Mouse (Mus musculus) thymus, adult 18-20 months (tissue): ENCODE measurements around the gene B230217C12Rik.
A peak's percentile ranks its signal among the peaks of the same experiment; 100 is the strongest.

Experiments used
- DNase-seq, 2 experiments: peaks; one replicate each; pipeline ENCODE4 v3.0.0; 2022; ENCODE audit warnings: mixed read lengths in 2 of 2

Gene B230217C12Rik

GRCm38 (mm10) chr11:97840539-97840954 lies at the start of gene B230217C12Rik:
B230217C12Rik (plus strand) TSS chr11:97840780.
- DNase-seq, result no peak

GRCm38 (mm10) chr11:97793165-97793564 lies 47.4 kb upstream of the B230217C12Rik start:
- no peak for DNase-seq

GRCm38 (mm10) chr11:97796910-97797309 lies 43.7 kb upstream of the B230217C12Rik start:
- DNase-seq, result peak in 1 of 2 experiments; percentile 57

- no peak for DNase-seq
These were observed 43.1 kb upstream of the B230217C12Rik start for GRCm38 (mm10) chr11:97797369-97798082.

- no peak for DNase-seq
These were observed 42.5 kb upstream of the B230217C12Rik start for GRCm38 (mm10) chr11:97798083-97798435.

- peak; percentile 70 to 81 for DNase-seq
These were observed 41.8 kb upstream of the B230217C12Rik start, which contains the start of gene Lasp1 for GRCm38 (mm10) chr11:97798782-97799145. Lasp1 (plus strand) TSS chr11:97799000.

GRCm38 (mm10) chr11:97799146-97799993 lies 41.2 kb upstream of the B230217C12Rik start:
- DNase-seq, result peak; percentile 76 to 82

- DNase-seq, result peak in 1 of 2 experiments; percentile 72
These were observed 40.4 kb upstream of the B230217C12Rik start for GRCm38 (mm10) chr11:97799994-97800690.

GRCm38 (mm10) chr11:97800691-97801408 lies 39.7 kb upstream of the B230217C12Rik start:
- no peak for DNase-seq

GRCm38 (mm10) chr11:97801409-97802193 lies 39.0 kb upstream of the B230217C12Rik start:
- DNase-seq, result no peak

GRCm38 (mm10) chr11:97802194-97802470 lies 38.4 kb upstream of the B230217C12Rik start:
- DNase-seq, result no peak

- DNase-seq, result no peak
These were observed 38.1 kb upstream of the B230217C12Rik start for GRCm38 (mm10) chr11:97802495-97802894.

- no peak for DNase-seq
These were observed 36.7 kb upstream of the B230217C12Rik start for GRCm38 (mm10) chr11:97803847-97804246.

- no peak for DNase-seq
These were observed 35.5 kb upstream of the B230217C12Rik start for GRCm38 (mm10) chr11:97804841-97805661.

GRCm38 (mm10) chr11:97805662-97806612 lies 34.6 kb upstream of the B230217C12Rik start:
- DNase-seq, result no peak

- DNase-seq, result no peak
These were observed 34.0 kb upstream of the B230217C12Rik start for GRCm38 (mm10) chr11:97806613-97806964.

GRCm38 (mm10) chr11:97807626-97808025 lies 33.0 kb upstream of the B230217C12Rik start:
- DNase-seq, result no peak

GRCm38 (mm10) chr11:97808093-97808492 lies 32.5 kb upstream of the B230217C12Rik start:
- peak in 1 of 2 experiments; percentile 47 for DNase-seq

- no peak for DNase-seq
These were observed 31.9 kb upstream of the B230217C12Rik start for GRCm38 (mm10) chr11:97808621-97809234.
